Mouse (Mus musculus): ENCODE data around the gene Inhbb.

DNA sequence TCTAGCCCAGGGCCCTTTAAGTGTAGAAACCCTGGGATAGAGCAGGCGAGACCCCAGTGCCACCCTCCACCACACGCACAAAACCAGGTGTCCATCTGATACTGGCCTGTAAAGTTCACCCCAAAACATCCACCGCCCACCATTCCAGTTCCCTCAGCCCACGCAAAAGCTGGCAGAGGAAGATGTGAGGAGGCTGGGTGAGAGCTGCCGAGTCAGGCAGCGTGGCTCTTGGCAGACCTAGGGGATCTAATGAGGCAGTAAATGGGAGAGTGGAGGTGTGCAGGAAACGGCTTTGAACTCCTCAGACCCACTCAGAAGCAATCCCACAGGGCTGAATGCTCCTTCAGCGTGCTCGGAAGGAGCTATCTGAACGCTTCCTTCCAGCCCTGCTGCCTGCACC, 29.4 kb upstream of the Inhbb start:
- no peak for TF ChIP-seq CTCF (IDR thresholded peaks at IDR 0.05; ENCODE audit: extremely low read depth, insufficient read length, insufficient replicate concordance, low read depth, low read length)
- no peak for TF ChIP-seq POLR2A (IDR thresholded peaks at IDR 0.05; ENCODE audit: low read depth, low read length)
